Mouse (Mus musculus) heart, adult 2 months (tissue): ENCODE data around the gene Rnf141.

Experiments used
- CTCF ChIP-seq: fragments of 200-600 bp; IDR thresholded peaks from 2 replicates; pipeline ENCODE4 v1.8.1; 2022; ENCODE audit warnings: antibody characterized with exemption, mild to moderate bottlenecking, moderate library complexity
- POLR2A ChIP-seq: fragments of 200-500 bp; IDR thresholded peaks from 2 replicates; pipeline ENCODE4 v1.6.1; 2011; ENCODE audit warnings: mild to moderate bottlenecking, low read depth, low read length, control low read depth; ENCODE audit not compliant: insufficient read depth

DNA sequence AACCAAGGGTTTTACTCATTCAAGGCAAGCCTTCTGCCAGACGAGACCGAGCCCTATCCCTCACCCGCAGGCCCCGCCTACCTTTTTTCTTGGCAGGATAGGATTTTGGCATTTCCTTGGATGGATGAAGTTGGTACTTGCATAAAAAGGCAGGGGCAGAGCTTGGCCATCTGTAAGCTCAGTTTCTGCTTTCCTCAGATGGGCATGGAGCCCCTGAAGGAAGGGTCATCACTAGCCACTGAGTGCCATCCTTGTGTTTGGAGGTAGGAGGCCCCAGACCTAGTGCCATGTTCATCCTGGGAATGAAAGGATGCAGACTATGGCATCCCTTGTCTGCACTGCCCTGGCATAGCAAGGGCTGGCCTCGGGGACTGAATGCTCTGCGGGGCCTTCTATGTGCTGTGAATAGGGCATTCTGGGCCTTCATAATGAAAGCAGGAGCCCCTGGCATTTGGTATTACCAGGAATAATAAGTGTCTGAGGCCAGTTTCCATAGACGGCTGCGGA lies 64.6 kb downstream of the Rnf141 start:
- no peak for TF ChIP-seq POLR2A
- no peak for TF ChIP-seq CTCF
